Mouse (Mus musculus): ENCODE measurements around the gene Slc46a1. TPM values are rescaled to one million over a fixed set of nuclear protein-coding genes. Genes with fewer than 3 reads are reported as not detected.

Slc46a1 gene
- total and polyA plus RNA-seq, 3 experiments = 4.4 to 6.1 (median 6.0) TPM

- H3K4me2 ChIP-seq (ENCODE audit: insufficient read depth, low read depth, poor library complexity, severe bottlenecking) = no peak overlapping the region
- no peak for DNase-seq (ENCODE audit: extremely low read depth)
These were observed 34.0 kb downstream of the Slc46a1 start for GRCm38 (mm10) chr11:78499543-78499942.

GRCm38 (mm10) chr11:78500623-78501202 lies 35.2 kb downstream of the Slc46a1 start:
- in situ Hi-C loops (cut with MboI; ENCODE audit: low pct_ligation_motif_present, low pct_unique_long_range_greater_than_20kb, low sequenced_read_pairs) (no loop called here), dilution Hi-C loops (cut with MboI; ENCODE audit: extremely low pct_ligation_motif_present, extremely low pct_unique_long_range_greater_than_20kb, low sequenced_read_pairs) (no loop called here)
- DNase-seq (ENCODE audit: extremely low read depth) = no peak
- peaks cover 4 to 29% of the 10 kb centered on the region in 2 experiments for H3K36me3 ChIP-seq (replicated peaks in 1 of 2; ENCODE audit: control insufficient read depth in 1 of 2, insufficient read depth in 1 of 2, low read length in 1 of 2)
- H3K4me3 ChIP-seq (replicated peaks in 1 of 3; ENCODE audit: low read depth in 2 of 3, low read length in 2 of 3, poor library complexity in 1 of 3) = no peak overlapping the region
- peaks cover 5 to 12% of the 10 kb centered on the region in 2 experiments for H3K4me1 ChIP-seq (ENCODE audit: control insufficient read depth in 1 of 2, insufficient read depth in 2 of 2)
- H3K4me2 ChIP-seq (ENCODE audit: insufficient read depth, low read depth, poor library complexity, severe bottlenecking) = no peak overlapping the region
- peaks cover 30% of the 10 kb centered on the region for H3K27me3 ChIP-seq (replicated peaks)
- TF ChIP-seq RAD21 (IDR thresholded peaks at IDR 0.05; ENCODE audit: low read depth, low read length) = no peak
- no peak for TF ChIP-seq UBTF (IDR thresholded peaks at IDR 0.05; ENCODE audit: low read depth, low read length)
- TF ChIP-seq MYC (IDR thresholded peaks at IDR 0.05; ENCODE audit: low read depth, low read length) = no peak
- no peak for TF ChIP-seq E2F4 (IDR thresholded peaks at IDR 0.05; ENCODE audit: insufficient replicate concordance, low read depth, low read length)
- TF ChIP-seq MEF2A (IDR thresholded peaks at IDR 0.05; ENCODE audit: borderline replicate concordance, low read depth, low read length) = no peak
- TF ChIP-seq POLR2AphosphoS2 (IDR thresholded peaks at IDR 0.05; ENCODE audit: low read depth, low read length) = no peak
- TF ChIP-seq NELFE (IDR thresholded peaks at IDR 0.05; ENCODE audit: low read depth, low read length) = no peak
- no peaks in the 10 kb centered on the region for H3K79me2 ChIP-seq (replicated peaks; ENCODE audit: control insufficient read depth, extremely low read depth, insufficient read depth, poor library complexity, severe bottlenecking)
- no peaks in the 10 kb centered on the region for H3K9me3 ChIP-seq (replicated peaks; ENCODE audit: low read length)
- H3K9ac ChIP-seq (ENCODE audit: insufficient read depth, low read depth) = no peak overlapping the region
- no peak overlapping the region for H3K27ac ChIP-seq (ENCODE audit: insufficient read depth, low read depth)

More at GRCm38 (mm10) chr11:78499543-78499942, 34.0 kb downstream of the Slc46a1 start:
- TF ChIP-seq TCF12 (IDR thresholded peaks at IDR 0.05; ENCODE audit: low read depth, low read length) = no peak
- TF ChIP-seq POLR2AphosphoS2 (IDR thresholded peaks at IDR 0.05; ENCODE audit: low read depth, low read length) = no peak
- no peak for TF ChIP-seq IRF4 (IDR thresholded peaks at IDR 0.05; ENCODE audit: low read depth, low read length)
- TF ChIP-seq MAX (IDR thresholded peaks at IDR 0.05; ENCODE audit: low read length) = no peak
- no peak for TF ChIP-seq ZC3H11A (IDR thresholded peaks at IDR 0.05; ENCODE audit: low read depth, low read length)
- TF ChIP-seq TBP (conservative IDR thresholded peaks at IDR 0.05; ENCODE audit: low read depth, low read length) = no peak
- no peak for TF ChIP-seq CHD1 (IDR thresholded peaks at IDR 0.05; ENCODE audit: low read depth, low read length)
- no peak for TF ChIP-seq KAT2A (IDR thresholded peaks at IDR 0.05; ENCODE audit: insufficient replicate concordance, low read length)
- TF ChIP-seq BHLHE40 (IDR thresholded peaks at IDR 0.05; ENCODE audit: low read depth, low read length) = no peak
- TF ChIP-seq UBTF (IDR thresholded peaks at IDR 0.05; ENCODE audit: low read depth, low read length) = no peak
- TF ChIP-seq NRF1 (IDR thresholded peaks at IDR 0.05; ENCODE audit: low read depth, low read length) = no peak
- no peak for TF ChIP-seq RCOR1 (conservative IDR thresholded peaks at IDR 0.05; ENCODE audit: low read depth, low read length)
- no peak for TF ChIP-seq CTCF (conservative IDR thresholded peaks at IDR 0.05 in 1 of 2, IDR thresholded peaks at IDR 0.05 in 1 of 2; ENCODE audit: low read depth in 2 of 2, low read length in 2 of 2)
- TF ChIP-seq MYC (IDR thresholded peaks at IDR 0.05; ENCODE audit: low read depth, low read length) = no peak
- TF ChIP-seq ZKSCAN1 (IDR thresholded peaks at IDR 0.05; ENCODE audit: borderline replicate concordance, low read depth, low read length) = no peak
- no peak for TF ChIP-seq ZNF384 (IDR thresholded peaks at IDR 0.05; ENCODE audit: low read depth, low read length)
- no peak for TF ChIP-seq ELF1 (IDR thresholded peaks at IDR 0.05; ENCODE audit: low read depth, low read length)
- no peak overlapping the region for H3K27ac ChIP-seq (ENCODE audit: insufficient read depth, low read depth)
- dilution Hi-C loops (cut with MboI; ENCODE audit: extremely low pct_ligation_motif_present, extremely low pct_unique_long_range_greater_than_20kb, low sequenced_read_pairs) (no loop called here), in situ Hi-C loops (cut with MboI; ENCODE audit: low pct_ligation_motif_present, low pct_unique_long_range_greater_than_20kb, low sequenced_read_pairs) (loop anchor here (5.0 kb wide), 1 partner anchor 37 kb away; no protein-coding TSS in a partner anchor)
- H3K4me1 ChIP-seq (ENCODE audit: control insufficient read depth in 1 of 2, insufficient read depth in 2 of 2) = peaks cover 5 to 12% of the 10 kb centered on the region in 2 experiments
- H3K4me3 ChIP-seq (replicated peaks in 1 of 3; ENCODE audit: low read depth in 2 of 3, low read length in 2 of 3, poor library complexity in 1 of 3) = no peak overlapping the region
- no peaks in the 10 kb centered on the region for H3K9me3 ChIP-seq (replicated peaks; ENCODE audit: low read length)
- no peak overlapping the region for H3K9ac ChIP-seq (ENCODE audit: insufficient read depth, low read depth)
- H3K79me2 ChIP-seq (replicated peaks; ENCODE audit: control insufficient read depth, extremely low read depth, insufficient read depth, poor library complexity, severe bottlenecking) = no peaks in the 10 kb centered on the region
- peaks cover 41% of the 10 kb centered on the region for H3K27me3 ChIP-seq (replicated peaks)
- H3K36me3 ChIP-seq (replicated peaks in 1 of 2; ENCODE audit: control insufficient read depth in 1 of 2, insufficient read depth in 1 of 2, low read length in 1 of 2) = peaks cover 0 to 17% of the 10 kb centered on the region in 2 experiments

Data from CH12.LX (cell line).